Mouse (Mus musculus) 3T3-L1 (cell line): ENCODE results near the gene Platr17.
"Not testable (repeated sequence)": the region's sequence is repeated elsewhere in the genome, so short reads cannot be mapped to it uniquely, and the experiment has no call there.

Source experiments
- DNase-seq: peaks from one replicate; pipeline ENCODE4 v3.0.0-alpha.2; 2015; ENCODE audit warnings: low read depth, low spot score

The Platr17 gene

DNA sequence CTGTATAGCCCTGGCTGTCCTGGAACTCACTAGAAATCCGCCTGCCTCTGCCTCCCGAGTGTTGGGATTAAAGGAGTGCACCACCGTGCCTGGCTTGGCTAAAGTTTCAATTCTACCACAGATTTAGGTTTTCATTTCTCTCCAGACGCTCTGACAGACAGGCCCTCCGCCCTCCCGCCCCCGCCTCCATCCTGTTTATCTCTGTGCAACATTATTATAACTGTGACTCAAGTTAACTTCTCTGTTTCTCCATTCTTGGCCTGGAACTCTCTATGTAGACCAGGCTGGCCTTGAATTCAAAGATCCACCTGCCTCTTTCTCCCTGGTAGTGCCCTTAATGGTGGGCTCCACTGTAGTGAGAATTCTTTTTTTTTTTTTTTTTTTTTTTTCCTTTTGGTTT, 2.4 kb upstream of the Platr17 start:
- DNase-seq = no peak

DNA sequence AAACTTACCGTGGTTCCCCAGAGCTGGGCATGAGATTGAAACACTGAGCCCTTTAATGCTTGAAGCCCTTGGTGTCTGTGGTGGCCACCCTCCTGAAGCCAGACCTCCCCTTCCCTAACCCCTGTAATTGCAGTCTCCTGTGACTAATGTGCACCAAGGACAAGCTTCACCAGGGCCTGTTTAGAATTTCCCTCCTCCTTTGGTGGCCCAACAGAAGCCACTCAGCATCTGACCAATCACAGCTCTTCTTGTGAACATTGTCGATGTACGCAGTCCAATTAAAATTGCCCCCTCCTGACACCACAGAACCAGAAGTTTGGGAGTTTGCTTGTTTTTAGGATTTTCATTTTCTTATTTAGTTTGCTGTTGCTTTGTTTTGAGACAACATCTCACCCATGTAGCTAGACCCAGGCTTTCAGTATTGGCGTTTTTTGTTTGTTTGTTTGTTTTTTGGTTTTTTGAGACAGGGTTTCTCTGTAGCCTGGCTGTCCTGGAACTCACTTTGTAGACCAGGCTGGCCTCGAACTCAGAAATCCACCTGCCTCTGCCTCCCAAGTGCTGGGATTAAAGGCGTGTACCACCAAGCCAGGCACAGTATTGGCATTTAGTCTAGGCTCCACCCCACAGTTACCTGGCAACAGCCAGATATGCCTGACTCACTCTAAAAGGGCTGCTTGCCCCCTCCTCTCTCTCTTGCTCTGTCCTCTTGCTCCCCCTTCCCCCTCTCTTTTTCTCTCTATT, 854 bp upstream of the Platr17 start:
- DNase-seq = not testable (repeated sequence)

GRCm38 (mm10) chr17:33908331-33909076, 3.6 kb downstream of the Platr17 start:
- DNase-seq = no peak

- peak; percentile 97 for DNase-seq
These were observed 4.3 kb downstream of the Platr17 start, which contains the start of gene Daxx for GRCm38 (mm10) chr17:33909077-33909868. Gene Daxx, plus strand, starts transcription at chr17:33909414.

GRCm38 (mm10) chr17:33909869-33910250, 4.9 kb downstream of the Platr17 start:
- peak; percentile 90 for DNase-seq

GRCm38 (mm10) chr17:33910346-33911051, 5.6 kb downstream of the Platr17 start:
- peak; percentile 73 for DNase-seq

DNA sequence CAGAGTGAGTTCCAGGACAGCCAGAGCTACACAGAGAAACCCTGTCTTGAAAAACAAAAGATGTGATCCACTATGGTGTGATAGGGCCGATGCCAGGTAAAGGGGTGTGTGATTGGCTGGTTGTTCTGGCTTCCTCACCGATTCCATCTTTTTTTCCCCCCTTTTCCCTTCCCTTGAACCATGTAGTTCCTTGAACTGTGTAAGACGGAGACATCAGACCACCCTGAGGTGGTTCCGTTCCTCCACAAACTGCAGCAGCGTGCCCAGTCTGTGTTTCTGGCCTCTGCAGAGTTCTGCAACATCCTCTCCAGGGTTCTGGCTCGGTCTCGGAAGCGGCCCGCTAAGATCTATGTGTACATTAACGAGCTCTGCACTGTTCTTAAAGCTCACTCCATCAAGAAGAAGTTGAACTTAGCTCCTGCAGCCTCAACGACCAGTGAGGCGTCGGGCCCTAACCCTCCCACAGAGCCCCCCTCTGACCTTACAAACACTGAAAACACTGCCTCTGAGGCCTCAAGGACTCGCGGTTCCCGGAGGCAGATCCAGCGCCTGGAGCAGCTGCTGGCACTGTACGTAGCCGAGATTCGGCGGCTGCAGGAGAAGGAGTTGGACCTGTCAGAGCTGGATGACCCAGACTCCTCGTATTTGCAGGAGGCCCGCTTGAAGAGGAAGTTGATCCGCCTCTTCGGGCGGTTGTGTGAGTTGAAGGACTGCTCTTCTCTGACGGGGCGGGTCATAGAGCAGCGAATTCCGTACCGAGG, 6.3 kb downstream of the Platr17 start:
- DNase-seq = no peak

- no peak for DNase-seq
These were observed 7.0 kb downstream of the Platr17 start for GRCm38 (mm10) chr17:33911813-33912414.

GRCm38 (mm10) chr17:33913264-33913663, 8.3 kb downstream of the Platr17 start:
- DNase-seq = no peak

DNA sequence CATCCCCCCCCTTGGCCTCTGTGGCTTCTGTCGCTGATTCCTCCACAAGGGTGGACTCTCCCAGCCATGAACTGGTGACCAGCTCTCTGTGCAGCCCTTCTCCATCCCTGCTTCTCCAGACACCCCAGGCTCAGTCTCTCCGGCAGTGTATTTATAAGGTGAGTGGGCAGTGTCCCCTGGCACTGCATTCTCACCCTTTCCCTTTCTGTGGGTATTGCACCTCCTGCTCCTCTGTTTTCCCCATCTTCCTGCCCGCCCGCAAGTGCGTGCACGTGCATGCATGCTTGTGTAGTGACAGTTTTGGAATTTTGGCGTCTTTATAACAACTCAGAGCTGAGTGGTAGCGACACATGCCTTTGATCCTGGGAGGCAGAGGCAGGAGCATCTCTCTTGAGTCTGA, 9.0 kb downstream of the Platr17 start:
- no peak for DNase-seq

DNA sequence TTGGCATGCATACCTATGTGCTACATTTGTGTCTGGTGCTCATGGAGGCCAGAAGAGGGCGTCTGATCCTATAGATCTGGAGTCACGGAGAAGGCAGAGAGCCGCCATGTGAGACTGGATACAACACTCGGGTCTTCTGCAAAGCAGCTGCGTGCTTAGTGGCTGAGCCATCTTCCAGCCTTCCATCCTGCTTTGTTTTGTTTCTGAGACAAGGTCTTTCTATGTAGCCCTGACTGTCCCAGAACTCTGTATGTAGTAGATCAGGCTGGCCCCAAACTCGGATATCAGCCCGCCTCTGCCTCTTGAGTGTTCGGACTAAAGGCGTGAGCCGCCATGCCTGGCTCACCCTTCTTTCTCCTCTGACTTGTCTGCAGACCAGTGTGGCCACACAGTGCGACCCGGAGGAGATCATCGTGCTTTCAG, 10.0 kb downstream of the Platr17 start:
- no peak for DNase-seq

DNA sequence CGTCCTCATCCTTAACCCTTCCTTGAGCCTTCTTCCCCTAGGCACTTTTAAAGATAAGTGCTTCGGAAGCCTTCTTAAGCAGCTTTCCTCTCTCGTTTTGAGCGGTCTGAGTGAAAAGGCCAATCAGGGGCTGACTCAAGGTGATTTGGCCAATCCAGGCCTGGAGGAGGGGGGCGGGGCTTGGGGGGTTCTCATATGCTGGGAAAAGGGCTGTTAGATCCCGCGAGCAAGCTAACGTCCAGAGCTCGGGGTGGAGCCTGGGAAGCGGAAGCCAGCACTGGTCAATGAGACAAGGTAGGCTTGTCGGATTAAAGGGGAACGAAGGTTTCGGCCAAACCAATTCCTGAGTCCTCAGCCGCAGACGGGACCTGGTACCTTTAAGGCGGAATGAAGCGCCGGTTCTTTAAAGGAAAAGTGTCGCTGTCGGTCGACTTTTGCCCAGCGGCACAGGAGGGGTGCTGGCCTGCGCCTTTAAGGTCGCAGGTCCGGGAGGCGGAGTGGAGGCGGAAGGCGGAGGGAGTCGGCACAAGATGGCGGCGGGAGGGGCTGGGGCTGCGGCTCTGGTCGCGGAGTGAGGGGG, 10.8 kb downstream of the Platr17 start, which contains the start of the genes Tapbp and Zbtb22:
Gene Tapbp, plus strand, starts transcription at position 229 of the 580 bp plus-strand sequence.
Gene Zbtb22, plus strand, starts transcription at position 234 of the 580 bp plus-strand sequence.
- peak; percentile 100 for DNase-seq

GRCm38 (mm10) chr17:33916294-33916693, 11.4 kb downstream of the Platr17 start:
- peak; percentile 49 for DNase-seq

DNA sequence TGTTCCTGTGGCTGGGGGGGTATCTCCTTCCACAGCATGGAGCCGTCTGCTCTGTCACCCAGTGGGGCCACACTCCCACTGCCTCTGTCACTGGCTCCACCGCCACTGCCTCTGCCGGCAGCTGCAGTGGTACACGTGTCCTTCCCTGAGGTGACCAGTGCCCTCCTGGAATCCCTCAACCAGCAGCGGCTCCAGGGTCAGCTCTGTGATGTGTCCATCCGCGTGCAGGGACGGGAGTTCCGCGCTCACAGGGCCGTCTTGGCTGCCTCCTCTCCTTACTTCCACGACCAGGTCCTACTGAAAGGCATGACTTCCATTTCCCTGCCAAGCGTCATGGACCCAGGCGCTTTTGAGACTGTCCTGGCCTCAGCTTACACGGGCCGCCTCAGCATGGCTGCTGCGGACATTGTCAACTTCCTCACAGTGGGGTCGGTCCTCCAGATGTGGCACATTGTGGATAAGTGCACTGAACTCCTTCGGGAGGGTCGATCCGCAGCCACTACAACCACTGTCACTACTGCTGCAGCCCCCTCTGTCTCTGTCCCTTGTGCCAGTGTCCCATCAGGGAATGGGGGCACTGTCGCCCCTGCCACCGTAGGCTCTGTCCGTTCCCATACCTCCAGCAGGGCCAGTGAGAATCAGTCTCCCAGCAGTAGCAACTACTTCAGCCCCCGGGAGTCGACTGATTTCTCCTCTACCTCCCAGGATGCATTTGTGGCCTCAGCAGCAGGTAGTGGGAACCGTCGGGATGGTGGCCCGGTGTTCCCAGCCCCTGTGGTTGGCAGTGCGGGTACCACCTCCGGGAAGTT, 12.1 kb downstream of the Platr17 start:
- DNase-seq = no peak

DNA sequence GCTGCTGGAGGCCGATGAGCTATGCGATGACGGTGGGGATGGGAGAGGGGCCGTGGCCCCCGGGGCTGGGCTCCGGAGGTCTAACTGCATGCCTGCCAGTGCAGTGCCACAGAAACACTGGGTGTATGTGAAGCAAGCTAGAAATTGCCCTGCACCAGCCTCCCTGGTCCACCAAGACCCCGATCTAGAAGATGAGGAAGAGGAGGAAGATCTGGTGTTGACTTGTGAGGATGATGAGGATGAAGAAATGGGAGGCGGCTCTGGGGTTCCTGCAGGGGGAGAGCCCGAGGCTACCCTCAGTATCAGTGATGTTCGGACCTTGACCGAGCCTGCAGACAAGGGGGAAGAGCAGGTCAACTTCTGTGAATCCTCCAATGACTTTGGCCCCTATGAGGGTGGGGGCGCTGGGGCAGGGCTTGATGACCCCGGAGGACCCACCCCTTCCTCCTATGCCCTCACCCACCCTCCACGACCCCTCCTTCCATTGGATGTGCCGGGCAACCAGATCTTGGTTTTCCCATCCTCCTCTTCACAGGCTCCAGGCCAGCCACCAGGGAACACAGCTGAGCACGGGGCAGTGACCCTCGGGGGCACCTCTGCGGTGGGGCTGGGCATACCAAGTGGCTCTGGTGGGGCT, 12.8 kb downstream of the Platr17 start:
- DNase-seq = no peak

GRCm38 (mm10) chr17:33918293-33919203, 13.6 kb downstream of the Platr17 start:
- no peak for DNase-seq
